Mouse (Mus musculus): ENCODE results near the gene Gm15023. TPM values are rescaled to one million over a fixed set of nuclear protein-coding genes. Genes with fewer than 3 reads are reported as not detected.
"Not testable (repeated sequence)": the region's sequence is repeated elsewhere in the genome, so short reads cannot be mapped to it uniquely, and the experiment has no call there.

Gene Gm15023
- polyA plus RNA-seq (2012; fragmentation: generic; extraction: Trizol), result not detected

GRCm38 (mm10) chrX:135177532-135177931 is at the start of gene Gm15023:
TSS of gene Gm15023 (minus strand) at chrX:135177632.
- H3ac ChIP-seq (ENCODE audit: control insufficient read depth, insufficient read length); H3K79me2 ChIP-seq (ENCODE audit: control insufficient read depth, insufficient read depth); H3K27me3 ChIP-seq (ENCODE audit: control insufficient read depth, insufficient read depth, insufficient read length); H3K36me3 ChIP-seq (ENCODE audit: control insufficient read depth, insufficient read depth); H3K4me3 ChIP-seq; H3K4me2 ChIP-seq (ENCODE audit: low read depth): not testable (repeated sequence)

DNA sequence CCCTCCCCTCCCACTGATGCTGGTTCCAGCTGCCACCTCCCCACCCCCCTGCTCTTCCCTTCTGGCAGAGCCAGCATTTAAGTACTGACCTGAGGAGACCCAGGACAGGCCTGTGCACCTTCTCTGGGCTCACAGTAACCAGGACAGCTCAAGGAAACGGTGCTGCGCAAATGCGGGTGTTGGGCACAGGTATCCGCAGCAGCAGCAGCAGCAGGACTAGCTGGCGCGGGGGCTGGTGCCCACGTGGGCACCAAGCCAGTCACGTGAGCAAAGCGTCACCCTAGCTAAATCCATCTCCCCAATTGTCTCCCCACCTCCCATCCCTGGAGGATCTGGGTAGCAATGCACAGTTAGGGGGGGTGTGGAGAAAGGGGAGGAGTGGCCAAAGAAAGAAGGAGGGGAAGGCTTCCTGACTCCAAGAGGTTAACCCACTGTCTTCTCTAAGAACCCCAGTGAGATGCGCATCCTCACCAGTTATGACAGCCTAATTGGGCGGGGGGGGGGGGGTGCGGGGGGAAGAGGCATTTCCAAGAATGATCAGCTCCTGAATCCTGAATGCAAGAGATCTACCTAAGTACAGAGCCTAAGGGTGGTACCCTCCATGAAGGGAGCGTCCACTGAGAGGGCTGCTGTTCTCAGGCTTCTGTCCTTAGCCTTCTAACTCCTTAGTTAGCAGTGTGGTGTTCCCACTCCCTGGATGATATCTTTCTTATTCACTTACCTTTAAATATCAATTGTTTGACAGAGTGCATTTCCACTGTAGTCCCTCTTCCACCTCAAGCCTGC is 33.2 kb upstream of the Gm15023 start, which contains the start of gene Tceal6:
TSS of gene Tceal6 (minus strand) at position 252 of the 786 bp plus-strand sequence.
- TF ChIP-seq USF1 (IDR thresholded peaks at IDR 0.05; ENCODE audit: low read depth), result no peak
- no peak for TF ChIP-seq TCF3 (IDR thresholded peaks at IDR 0.05; ENCODE audit: insufficient read length, low read depth)
- TF ChIP-seq CEBPB (IDR thresholded peaks at IDR 0.05; ENCODE audit: insufficient read depth, poor library complexity, severe bottlenecking), result no peak
- no peak for TF ChIP-seq REST (IDR thresholded peaks at IDR 0.05; ENCODE audit: insufficient read depth, insufficient read length)
- no peak for TF ChIP-seq E2F4 (IDR thresholded peaks at IDR 0.05; ENCODE audit: insufficient read depth)
- no peak for TF ChIP-seq POLR2AphosphoS2 (IDR thresholded peaks at IDR 0.05; ENCODE audit: insufficient read length, low read depth)
- TF ChIP-seq MAX (IDR thresholded peaks at IDR 0.05; ENCODE audit: low read depth), result no peak
- no peak for TF ChIP-seq SRF (IDR thresholded peaks at IDR 0.05; ENCODE audit: control insufficient read depth, insufficient read length, low read depth)
- no peak for TF ChIP-seq TCF12 (IDR thresholded peaks at IDR 0.05; ENCODE audit: insufficient read depth, poor library complexity, severe bottlenecking)
- TF ChIP-seq MYOG (IDR thresholded peaks at IDR 0.05; ENCODE audit: control insufficient read depth in 1 of 3, insufficient read depth in 1 of 3, insufficient read length in 2 of 3, low read depth in 2 of 3), result no peak
- TF ChIP-seq POLR2A (IDR thresholded peaks at IDR 0.05; ENCODE audit: insufficient read length, low read depth), result no peak
- TF ChIP-seq MYOD1 (IDR thresholded peaks at IDR 0.05; ENCODE audit: control insufficient read depth in 1 of 3, insufficient read length in 2 of 3, low read depth in 2 of 3), result no peak
- Histone ChIP-seq H3K4me3 (no peak within 1 kb of the TSS), H3K79me2 (ENCODE audit: control insufficient read depth, insufficient read depth) (no peaks in the 10 kb centered on the region), H3K36me3 (ENCODE audit: control insufficient read depth, insufficient read depth) (no peaks in the 10 kb centered on the region), H3K4me2 (ENCODE audit: low read depth) (no peak within 1 kb of the TSS), H3ac (ENCODE audit: control insufficient read depth, insufficient read length) (no peak within 1 kb of the TSS), H3K27me3 (ENCODE audit: control insufficient read depth, insufficient read depth, insufficient read length) (no peaks in the 10 kb centered on the region)

DNA sequence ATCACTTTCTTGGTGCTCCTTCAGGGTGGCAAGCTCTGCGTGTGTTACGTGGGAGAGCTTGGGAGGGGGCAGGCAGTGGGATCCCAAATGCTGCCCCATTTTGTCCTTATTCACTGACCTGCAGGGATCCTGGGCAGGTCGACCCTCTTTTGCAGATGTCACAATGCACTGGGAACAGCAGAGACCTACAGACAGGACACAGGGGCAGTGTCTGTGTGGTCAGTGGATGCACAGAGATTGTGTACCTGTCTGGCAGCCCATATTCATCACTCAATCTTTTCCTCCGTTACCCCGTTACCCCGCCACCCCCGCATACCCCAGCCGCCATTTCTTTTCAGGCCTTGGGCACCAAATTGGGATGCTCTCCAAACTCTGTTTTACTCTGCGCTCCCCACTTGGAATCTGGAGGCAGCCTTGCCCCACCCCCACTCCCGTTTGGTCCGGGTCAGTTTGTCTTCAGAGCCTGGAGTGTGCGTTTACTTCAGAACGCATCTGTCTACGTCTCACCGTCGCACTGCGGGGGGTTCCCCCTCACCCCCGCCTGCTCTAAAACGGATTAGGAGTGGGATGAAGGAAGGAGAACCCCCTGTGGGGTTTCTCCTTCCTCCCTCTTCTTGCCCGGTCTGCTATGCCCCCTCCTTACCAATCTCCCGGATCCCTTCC is 32.5 kb upstream of the Gm15023 start:
- not testable (repeated sequence) for H3K36me3 ChIP-seq (ENCODE audit: control insufficient read depth, insufficient read depth); H3K27me3 ChIP-seq (ENCODE audit: control insufficient read depth, insufficient read depth, insufficient read length); H3K4me2 ChIP-seq (ENCODE audit: low read depth); H3K79me2 ChIP-seq (ENCODE audit: control insufficient read depth, insufficient read depth); H3K4me3 ChIP-seq; H3ac ChIP-seq (ENCODE audit: control insufficient read depth, insufficient read length)

- H3ac ChIP-seq (ENCODE audit: control insufficient read depth, insufficient read length); H3K27me3 ChIP-seq (ENCODE audit: control insufficient read depth, insufficient read depth, insufficient read length); H3K4me3 ChIP-seq; H3K79me2 ChIP-seq (ENCODE audit: control insufficient read depth, insufficient read depth); H3K36me3 ChIP-seq (ENCODE audit: control insufficient read depth, insufficient read depth); H3K4me2 ChIP-seq (ENCODE audit: low read depth): not testable (repeated sequence)
Observed at GRCm38 (mm10) chrX:135189924-135190323, 12.5 kb upstream of the Gm15023 start.

DNA sequence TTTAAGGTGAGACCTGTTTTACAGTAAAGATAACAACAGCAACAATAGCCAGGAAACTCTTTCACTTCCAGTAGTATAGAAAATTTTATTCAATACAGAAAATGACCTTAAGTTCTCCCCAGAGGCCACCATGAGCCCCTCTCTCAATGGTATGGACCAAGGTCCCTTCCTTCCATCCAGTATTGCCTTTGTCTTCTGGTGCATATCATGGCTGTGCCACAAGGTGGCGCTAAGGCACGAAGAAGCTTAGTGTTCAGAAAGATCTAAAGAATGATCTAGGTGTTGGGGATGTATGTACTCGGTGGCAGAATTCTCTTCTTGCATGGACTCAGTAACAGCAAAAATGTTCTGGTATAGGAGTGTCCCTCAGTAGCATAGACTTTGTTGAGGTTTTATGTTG is 11.2 kb upstream of the Gm15023 start:
- not testable (repeated sequence) for H3K4me3 ChIP-seq; H3K4me2 ChIP-seq (ENCODE audit: low read depth); H3K27me3 ChIP-seq (ENCODE audit: control insufficient read depth, insufficient read depth, insufficient read length); H3K79me2 ChIP-seq (ENCODE audit: control insufficient read depth, insufficient read depth); H3ac ChIP-seq (ENCODE audit: control insufficient read depth, insufficient read length); H3K36me3 ChIP-seq (ENCODE audit: control insufficient read depth, insufficient read depth)

Other genes starting within 250 kb of the Gm15023 start
- not detected for gene Nxf2, start 212.9 kb downstream of the Gm15023 start, polyA plus RNA-seq (2012; fragmentation: generic; extraction: Trizol)
- gene Zmat1, start 168.4 kb downstream of the Gm15023 start, polyA plus RNA-seq (2012; fragmentation: generic; extraction: Trizol), result 0.26 TPM
- 0.85 TPM for gene Tceal6, start 33.1 kb upstream of the Gm15023 start, polyA plus RNA-seq (2012; fragmentation: generic; extraction: Trizol)
- 0.01 TPM for gene Pramel3, start 124.7 kb upstream of the Gm15023 start, polyA plus RNA-seq (2012; fragmentation: generic; extraction: Trizol)
- not detected for gene Gm5128, start 195.7 kb upstream of the Gm15023 start, polyA plus RNA-seq (2012; fragmentation: generic; extraction: Trizol)